Mouse (Mus musculus): Measurements from ENCODE around the gene Bloc1s6.

The Bloc1s6 gene

DNA sequence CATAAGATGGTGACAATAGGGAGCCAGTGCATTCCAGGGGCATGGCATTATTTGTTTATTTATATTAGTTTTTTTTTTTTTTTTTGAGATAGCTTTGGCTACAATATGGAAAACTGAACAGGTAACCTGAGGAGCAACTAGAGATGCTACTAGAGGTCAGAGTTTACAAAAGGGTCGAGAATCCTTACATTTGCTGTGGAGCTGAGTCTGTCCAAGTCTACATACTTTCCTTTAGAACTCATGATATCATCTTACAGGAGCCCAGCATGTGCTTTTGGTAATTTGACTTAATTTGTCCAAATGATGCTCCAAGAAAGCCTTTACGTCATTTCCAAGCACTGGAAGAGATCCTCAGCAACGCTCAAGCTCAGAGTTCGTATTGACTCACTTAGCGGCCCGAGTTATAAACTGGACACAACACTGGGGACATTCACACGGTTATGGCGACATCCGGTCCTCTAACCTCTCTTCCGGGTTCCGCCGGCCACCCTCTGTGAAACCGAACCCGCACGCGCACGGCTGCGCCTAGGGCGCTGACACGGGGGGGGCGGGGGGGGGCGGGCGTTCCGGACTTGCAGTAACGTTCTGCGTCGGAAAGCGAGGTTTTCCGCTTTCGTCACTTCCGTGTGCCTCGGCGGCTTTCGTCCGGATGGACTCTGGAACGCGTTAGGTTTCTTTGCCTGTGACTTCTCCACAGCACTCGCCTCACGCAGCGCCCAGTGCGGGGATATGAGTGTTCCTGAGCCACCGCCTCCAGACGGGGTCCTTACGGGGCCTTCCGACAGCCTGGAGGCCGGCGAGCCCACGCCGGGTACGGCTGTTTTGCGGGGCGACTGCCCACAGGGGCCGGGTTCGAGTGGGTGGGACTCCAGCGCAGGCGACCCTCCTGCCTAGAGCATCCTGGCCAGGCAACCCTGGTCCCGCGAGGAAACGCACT lies at the start of gene Bloc1s6:
Gene Bloc1s6 (plus strand): TSS at position 610 of the 937 bp plus-strand sequence.
- DNase-seq (ENCODE audit: low spot score) = peak; percentile 91

DNA sequence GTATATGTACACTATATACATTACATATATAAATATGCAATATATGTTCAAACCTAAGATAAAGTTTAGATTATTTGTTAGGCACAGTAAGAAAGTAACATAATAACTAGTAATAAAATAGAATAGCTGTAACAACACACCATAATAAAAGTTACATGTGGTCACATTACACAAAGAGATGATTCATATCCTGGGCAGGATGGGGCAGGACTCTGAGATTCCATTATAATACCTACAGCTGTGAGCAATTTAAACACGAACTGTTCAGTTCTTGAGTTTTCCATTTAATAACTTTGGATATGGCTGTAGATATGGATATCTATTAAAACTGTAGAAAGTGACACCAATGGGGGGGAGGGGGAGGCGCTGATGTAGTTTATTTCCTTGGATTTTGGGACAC lies 40.8 kb upstream of the Bloc1s6 start:
- no peak for DNase-seq (ENCODE audit: low spot score)

DNA sequence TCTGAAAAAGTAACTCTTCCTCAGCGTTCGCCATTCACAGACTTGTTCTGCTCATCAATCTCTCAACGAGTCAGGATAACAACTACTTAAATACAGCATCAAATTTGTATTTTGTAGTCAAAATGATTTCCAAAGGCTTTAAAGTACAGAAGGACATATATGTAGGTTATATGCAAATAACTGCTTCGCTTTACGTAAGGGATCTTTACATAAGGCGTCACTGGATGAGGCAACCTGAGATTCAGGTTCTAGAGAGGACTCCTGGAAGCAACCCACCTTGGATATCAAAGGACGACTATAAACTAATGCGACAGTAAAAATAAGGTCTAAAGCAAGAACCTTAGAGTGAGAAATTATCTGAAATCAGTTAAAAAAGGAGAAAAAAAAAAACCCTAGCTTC lies 37.3 kb upstream of the Bloc1s6 start:
- DNase-seq (ENCODE audit: low spot score) = no peak

DNA sequence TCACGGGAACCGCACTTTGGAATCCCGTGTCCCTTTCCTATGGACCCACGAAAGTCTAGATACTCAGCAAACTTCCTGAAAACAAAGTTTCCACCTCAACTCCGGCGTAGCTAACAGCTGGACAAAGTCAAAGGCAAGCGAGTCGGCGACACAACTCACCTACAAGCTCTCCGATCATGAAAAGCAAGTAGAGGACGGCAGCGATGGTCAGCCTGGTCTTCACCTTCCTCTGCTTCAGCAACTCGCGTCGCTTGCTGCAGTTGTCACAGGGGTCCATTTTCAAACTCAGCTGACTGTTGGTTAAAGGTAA lies 36.5 kb upstream of the Bloc1s6 start:
- no peak for DNase-seq (ENCODE audit: low spot score)

DNA sequence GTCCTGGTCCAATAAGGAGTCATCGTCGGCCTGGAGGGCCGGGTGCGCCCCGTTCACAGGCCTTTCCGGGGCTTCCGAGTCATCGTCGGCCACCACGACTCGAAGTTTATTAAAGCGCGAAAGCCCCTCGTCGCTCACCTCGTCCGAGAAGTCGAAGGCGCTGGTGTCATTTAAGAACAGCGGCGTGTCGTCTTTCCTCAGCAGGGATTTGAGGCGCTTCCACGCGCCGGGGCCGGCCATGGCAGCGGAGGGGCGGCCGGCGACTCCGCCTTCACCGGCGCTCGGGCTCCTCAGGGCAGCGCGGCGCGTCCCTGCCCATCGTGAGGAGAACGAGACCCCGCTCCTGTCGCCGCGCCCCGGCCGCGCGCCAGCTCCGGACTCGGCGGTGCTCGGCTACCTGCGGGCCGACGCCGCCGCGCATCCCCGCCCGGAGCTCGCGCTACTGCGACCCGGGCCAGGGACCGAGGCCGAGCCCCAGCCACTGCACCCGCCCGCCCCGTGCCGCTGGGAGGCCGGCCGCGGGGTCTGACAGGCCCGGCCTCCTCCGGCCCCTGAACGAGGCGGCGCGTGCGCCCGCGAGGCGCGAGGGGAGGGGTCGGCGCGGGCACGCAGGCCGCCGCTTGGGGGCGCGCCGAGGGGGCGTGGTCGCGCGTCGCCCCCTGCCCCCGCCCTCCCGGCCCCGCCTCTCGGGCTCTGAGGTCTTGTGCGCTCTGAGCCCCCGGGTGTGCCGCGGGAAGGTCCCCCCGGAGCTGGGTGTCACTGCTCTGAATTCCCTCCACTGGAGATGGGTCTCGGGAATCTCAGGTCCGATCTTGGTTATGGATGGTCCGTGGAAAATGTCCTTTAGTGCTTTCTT lies 35.9 kb upstream of the Bloc1s6 start, which contains the start of gene Slc30a4:
Gene Slc30a4 (minus strand): TSS at position 483 of the 856 bp plus-strand sequence.
- peak; percentile 34 for DNase-seq (ENCODE audit: low spot score)

DNA sequence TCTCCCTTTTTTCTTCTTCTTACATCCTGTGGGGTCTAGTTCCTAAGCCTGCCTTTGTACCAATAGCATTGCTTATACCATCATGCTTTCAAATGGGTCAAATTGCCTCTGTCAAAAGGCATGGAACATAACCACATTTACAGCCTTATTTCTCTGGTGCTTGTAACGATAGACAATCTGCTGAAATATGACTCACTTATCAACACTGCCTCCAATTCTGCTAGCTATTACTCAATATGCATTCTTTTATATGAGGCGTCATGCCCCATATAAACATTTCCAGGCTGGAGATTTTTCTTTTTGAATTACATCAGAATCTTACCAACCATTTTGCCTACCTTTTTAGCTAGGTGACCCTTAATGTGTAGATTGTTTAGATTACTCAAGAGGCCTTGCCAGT lies 33.7 kb upstream of the Bloc1s6 start:
- DNase-seq (ENCODE audit: low spot score) = no peak

DNA sequence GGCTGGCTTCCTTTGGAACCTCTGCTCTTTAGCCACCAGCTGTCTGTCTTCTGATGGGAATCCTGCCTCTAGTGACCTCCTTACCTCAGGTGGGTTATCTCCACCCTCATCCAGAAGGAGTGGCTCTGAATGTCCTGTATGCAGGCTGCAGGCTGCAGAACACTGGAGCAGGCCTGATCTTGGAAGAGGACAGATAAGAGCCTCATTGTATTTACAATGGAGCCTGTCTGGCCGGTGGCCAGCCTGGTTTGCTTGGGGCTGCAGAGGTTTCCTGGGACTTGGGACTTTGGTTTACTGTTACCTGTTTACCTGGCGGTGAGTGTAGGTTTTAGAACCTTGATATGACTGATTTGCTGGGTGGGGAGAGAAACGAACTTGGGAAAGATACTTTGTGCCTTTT lies 30.2 kb upstream of the Bloc1s6 start:
- no peak for DNase-seq (ENCODE audit: low spot score)

DNA sequence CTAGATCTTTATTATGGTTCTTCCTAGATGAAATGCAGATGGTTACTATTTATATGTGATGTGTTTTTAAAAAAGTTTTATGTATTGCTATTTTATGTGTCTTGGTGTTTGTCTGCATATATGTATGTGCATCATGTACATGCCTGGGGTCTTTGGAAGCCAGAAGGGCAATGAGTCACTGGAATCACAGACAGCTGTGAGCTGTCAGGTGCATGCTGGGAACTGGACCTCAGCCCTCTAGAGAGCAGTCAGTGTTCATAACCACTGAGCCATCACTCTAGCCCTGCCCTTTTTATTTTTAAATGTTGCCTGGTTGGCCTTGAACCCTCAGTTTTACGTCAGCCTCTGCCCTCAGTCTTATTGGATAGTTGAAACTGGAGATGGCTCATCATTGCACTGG lies 29.1 kb upstream of the Bloc1s6 start:
- DNase-seq (ENCODE audit: low spot score) = no peak

DNA sequence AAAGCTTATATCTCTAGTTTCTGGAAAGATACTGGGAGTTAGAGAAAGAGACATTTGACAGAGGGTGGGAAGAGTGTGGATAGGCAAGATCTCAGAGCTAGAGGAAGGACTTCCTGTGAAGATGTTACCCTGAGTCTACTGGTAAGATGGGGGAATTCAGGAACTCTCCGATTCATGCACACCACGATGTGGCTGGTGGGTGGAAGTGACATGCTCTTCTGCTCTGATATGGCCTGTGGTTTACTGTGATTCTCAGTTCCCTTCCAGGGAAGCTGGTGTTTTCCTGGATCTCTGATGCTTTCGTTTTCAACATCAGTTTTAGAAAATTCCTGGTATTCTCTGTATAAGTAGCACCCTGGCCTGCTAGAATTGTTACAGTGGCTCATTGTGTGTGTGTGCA lies 26.4 kb upstream of the Bloc1s6 start:
- DNase-seq (ENCODE audit: low spot score) = no peak

DNA sequence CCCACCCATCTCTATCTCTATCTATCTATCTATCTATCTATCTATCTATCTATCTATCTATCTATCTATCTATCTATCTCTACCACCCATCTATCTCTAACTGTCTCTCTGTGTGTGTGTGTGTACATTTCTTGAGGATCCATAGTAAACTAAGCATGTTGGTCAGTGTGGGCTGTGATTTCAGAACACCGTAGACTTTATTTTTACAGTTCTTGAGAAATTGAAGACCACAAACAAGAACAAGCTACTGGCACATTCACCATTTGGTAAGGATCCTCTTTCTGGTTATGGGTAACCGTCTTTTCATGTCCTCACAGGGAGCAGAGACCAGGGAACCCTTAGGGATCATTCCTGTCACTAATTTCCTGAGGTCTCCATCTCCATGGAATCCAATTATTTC lies 25.5 kb upstream of the Bloc1s6 start:
- no peak for DNase-seq (ENCODE audit: low spot score)

DNA sequence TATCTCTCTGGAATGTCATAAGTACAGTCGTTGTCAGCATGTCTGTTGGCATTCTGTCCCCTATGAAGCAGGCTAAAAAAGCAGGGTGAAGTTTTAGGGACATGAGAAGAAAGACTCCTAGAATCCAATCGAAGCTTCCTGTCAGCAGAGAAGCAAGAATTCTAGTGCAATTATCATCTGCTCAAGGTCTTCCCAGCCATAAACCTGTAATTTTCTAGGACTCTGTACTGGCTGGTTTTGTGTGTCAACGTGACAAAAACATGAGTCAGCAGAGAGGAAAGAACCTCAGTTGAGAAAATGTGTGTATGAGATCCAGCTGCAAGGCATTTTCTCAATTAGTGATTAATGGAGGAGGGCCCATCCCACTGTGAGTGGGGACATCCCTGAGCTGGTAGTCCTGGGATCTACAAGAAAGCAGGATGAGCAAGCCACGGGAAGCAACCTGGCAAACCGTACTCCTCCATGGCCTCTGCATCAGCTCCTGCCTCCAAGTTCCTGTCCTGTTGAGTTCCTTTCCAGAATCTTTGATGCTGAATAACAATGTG lies 23.1 kb upstream of the Bloc1s6 start:
- DNase-seq (ENCODE audit: low spot score) = no peak

DNA sequence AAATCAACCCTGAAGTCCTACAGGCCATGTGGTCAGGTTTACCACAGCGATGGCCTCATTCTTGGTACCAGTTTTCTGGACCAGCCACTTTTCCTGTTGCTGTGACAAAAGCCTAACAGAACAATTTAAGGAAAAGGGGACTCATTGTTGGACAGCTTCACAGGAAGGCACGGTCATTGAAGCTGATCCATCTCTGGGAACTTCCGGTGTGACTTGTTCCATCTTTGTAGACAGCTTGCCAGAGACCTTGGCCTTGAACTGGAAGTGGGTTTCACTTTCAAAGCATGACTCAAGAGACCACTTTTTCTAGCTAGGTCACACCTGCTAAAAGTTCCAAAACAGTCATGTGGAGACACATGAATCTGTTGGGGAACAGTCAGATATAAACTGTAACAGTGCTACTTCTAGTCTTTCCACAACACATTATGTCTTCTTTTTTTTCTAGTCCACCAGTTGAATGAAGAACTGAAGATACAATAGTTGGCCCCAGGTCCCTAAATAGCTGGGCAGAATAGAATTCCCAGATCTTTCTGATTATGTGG lies 21.9 kb upstream of the Bloc1s6 start:
- no peak for DNase-seq (ENCODE audit: low spot score)

DNA sequence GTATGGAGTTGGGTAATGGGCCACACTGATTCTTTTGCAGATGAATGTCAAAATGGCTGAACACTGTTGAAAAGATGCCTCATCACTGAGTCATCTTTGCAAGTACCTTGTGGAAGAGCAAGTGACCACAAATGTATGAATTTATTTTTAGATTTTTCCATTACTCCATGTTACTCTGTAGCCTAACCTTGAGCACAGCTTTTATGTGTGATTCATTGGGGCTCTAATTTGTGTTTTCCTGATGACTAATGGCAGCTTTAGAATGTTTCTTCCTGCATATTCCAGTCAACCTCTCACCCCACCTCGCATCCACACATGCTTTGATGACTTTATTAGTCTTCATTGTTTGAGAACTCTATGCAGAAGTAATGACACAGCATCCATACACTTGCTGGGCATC lies 19.1 kb upstream of the Bloc1s6 start:
- DNase-seq (ENCODE audit: low spot score) = no peak

DNA sequence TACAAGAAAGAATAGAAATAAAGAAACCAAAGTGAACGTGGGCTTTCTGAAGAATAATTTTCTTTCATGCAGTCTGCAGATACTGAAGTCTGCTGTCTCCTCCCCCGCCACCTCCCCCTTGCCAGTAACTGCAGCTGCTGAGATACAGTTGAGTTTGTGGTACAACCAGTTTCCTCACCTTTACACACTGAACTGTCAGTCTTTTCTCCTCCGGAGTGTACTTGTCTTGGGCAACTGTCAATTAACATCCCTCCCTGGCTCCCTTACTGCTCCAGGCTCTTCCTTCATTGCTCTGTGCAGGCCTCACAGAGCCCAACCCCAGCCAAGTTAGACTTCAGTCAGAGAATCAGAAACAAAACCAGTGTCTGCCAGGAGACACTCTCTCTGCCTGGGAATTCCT lies 17.7 kb upstream of the Bloc1s6 start:
- DNase-seq (ENCODE audit: low spot score) = no peak

DNA sequence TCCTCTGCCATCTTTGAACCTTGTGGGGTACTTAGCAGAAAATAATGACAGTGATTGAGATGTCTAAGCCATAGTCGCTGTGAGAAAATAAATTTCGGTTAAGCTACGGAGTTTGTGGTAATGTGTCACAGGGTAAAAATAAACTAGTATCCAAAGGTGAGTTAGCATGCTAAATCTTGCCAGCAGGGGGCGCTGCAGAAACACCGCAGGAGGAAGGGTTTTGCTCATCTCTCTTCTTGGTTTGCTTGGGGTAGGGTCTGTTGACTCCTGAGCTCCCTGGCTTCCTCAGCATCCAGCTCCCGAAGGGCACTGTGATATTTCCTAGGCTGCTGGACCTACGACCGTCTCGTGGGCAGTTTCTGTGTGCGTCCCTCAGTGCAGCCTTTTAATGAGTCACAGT lies 12.7 kb upstream of the Bloc1s6 start:
- peak; percentile 41 for DNase-seq (ENCODE audit: low spot score)

DNA sequence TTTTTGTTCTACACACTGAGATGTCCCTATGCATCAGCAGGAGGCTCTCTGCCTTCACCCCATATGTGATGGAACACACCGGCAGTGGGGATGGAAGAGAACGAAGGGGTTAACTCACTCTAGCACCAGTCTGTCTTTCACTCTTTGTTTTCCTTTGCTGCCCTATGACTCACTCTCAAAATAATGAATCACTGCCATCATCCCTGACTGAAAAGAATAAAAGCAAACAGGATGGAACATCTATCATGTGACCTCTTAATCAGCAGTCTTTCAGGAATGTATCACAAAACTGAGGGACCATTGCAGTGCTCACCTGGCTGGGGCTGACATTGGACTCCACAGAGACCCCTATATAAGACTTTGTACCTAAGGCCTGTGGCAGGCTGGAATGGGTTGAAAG lies 6.8 kb upstream of the Bloc1s6 start:
- no peak for DNase-seq (ENCODE audit: low spot score)

DNA sequence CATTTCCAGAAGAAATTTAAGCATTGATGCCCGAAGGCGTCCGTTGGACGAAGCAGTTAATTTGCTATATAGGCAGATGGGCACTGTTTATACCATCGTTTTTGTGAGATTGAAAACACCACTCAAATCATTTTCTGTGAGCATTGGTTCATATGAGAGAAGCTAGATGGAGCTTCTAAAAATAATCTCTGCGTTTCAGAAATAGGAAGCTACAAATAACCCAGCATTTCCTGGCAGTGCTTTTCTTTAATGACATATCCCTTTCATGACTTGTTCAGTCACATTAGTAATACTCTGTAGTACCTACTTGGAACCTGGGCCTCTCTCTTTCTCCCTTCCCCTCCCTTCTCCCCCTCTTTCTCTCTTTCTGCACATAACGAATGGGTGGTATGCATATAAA lies 720 bp downstream of the Bloc1s6 start:
- DNase-seq (ENCODE audit: low spot score) = no peak

DNA sequence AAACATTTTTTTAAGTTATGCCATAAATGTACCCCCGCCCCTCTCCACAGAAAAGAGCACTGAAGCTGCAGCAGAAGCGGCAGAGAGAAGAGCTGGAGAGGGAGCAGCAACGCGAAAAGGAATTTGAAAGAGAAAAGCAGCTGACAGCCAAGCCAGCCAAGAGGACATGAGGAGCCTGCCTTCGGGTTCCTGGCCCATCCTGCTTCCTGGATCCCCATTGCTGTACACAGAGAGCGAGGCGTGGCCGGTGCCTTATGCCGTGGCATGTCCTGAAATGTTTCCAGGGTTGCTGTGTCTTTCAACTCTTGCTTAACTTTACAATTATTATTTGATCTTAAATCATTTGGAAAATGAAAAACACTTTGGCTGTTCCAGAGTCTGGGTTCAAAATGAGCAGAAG lies 8.2 kb downstream of the Bloc1s6 start:
- DNase-seq (ENCODE audit: low spot score) = no peak

DNA sequence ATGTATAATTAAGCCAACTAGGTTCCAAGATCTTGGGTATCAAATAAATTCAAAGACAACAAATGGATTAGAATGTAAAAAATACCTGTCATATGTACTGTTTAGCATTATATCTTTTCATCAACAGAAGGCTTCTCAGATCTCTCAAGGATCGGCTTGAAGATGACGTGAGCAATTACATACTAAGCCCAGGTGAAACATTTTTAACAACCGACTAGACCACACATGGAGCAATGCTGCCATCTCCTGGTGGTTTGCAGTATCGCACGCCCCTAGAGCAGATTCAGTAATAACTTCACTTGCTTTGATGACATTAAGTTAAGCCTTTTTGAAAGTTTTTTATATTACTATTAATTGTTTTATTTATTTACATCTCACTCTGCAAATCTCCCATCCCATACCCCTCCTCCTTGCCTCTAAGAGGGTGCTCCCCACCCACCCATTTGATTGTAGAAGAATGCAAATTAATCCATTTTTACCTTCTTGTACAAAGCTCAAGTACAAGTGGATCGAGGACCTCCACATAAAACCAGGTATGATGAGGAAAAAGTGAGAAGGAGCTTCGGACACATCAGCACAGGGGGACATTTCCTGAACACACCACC lies 15.5 kb downstream of the Bloc1s6 start:
- DNase-seq (ENCODE audit: low spot score) = peak; percentile 76

DNA sequence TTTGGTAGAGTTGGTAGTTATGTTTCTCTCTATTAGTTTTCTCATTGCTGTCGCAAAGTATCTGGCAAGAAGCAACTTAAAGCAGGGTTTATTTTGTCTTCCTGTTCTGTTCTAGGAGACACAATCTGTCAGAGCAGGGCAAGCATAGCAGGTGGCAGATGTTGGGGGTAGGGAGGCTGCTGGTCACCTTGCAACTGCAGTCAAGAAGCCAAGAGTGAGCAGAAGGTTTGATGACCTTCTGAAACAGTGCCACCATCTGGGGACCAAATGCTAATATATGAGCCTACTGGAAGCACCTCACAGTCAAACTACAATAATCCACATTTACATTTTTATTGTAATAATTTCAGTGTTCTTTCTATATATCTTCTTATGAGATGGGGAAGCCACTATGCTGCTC lies 21.5 kb downstream of the Bloc1s6 start:
- DNase-seq (ENCODE audit: low spot score) = no peak

DNA sequence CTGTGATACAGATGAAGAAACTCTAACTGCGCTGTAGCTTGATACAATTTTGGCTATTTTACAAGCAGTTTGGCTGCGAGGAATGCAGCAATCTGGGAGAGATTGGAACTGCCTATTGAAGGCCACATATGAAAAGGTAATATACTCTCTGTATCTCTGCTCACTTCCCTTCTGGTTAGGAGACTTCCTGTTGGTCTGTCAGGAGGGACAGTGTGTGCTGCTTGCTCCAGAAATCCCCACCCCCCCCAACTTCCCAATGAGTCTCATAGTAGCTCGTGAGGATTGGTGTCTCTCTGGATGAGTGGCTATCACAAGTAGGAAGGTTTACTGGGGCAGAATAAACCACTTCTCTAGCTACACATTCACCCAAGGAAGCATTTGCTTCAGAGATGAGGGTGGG lies 24.7 kb downstream of the Bloc1s6 start:
- no peak for DNase-seq (ENCODE audit: low spot score)

DNA sequence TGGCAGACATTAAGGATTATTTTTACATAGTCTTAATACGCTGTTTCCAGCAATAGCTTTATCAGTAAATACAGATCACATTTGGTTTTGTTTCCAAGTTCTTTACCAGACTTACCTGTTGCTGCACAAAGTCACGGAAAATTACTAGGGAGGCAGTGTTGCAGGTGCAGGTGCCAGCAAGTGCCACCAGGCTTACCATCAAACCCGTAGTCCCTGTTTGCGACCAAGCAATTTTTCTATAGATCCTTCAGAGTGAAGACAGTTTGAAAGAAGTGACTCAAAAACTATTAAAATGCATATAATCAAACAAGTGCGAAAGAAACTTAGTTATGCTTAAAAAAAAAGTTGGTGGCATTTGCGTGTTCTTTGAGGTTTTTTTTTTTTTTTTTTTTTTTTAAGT lies 26.2 kb downstream of the Bloc1s6 start:
- DNase-seq (ENCODE audit: low spot score) = no peak

Measured in T-cell, adult 2 months (primary cell).